Mouse (Mus musculus): ENCODE measurements at regions not wholly inside any gene's neighbourhood (a gene's known extent, or its start where the extent isn't known, plus 50 kb on each side); places are given as distances from the start of the nearest gene placed in this dataset.

GRCm38 (mm10) chr11:64600201-64601102 is 164.0 kb upstream of the F930015N05Rik start:
- ATAC-seq (no peak), DNase-seq (ENCODE audit: low read depth, low spot score) (peak; percentile 33)
- no peaks in the 10 kb centered on the region for H3K27me3 ChIP-seq
- no peak for TF ChIP-seq CTCF (IDR thresholded peaks at IDR 0.05)
- in situ Hi-C loops (cut with MboI; ENCODE audit: low pct_unique_long_range_greater_than_20kb), result no loop called here
- CTCF ChIA-PET, result interaction anchor here (1.5 to 2.3 kb wide), 2 partner anchors 10 to 15 kb away, joined by 7 read pairs; no protein-coding TSS in a partner anchor
- POLR2A ChIA-PET, result interaction anchor here (0.9 kb wide), 1 partner anchor 21 kb away, joined by 3 read pairs; no protein-coding TSS in a partner anchor

- POLR2A ChIA-PET, result no interaction called here
- DNase-seq (ENCODE audit: low read depth, low spot score), result no peak
- no peaks in the 10 kb centered on the region for H3K27me3 ChIP-seq
- in situ Hi-C loops (cut with MboI; ENCODE audit: low pct_unique_long_range_greater_than_20kb), result no loop called here
- no peak for ATAC-seq
- CTCF ChIA-PET, result no interaction called here
- TF ChIP-seq CTCF (IDR thresholded peaks at IDR 0.05), result no peak
Measured at GRCm38 (mm10) chr11:64609043-64609442, 172.6 kb upstream of the F930015N05Rik start.

DNA sequence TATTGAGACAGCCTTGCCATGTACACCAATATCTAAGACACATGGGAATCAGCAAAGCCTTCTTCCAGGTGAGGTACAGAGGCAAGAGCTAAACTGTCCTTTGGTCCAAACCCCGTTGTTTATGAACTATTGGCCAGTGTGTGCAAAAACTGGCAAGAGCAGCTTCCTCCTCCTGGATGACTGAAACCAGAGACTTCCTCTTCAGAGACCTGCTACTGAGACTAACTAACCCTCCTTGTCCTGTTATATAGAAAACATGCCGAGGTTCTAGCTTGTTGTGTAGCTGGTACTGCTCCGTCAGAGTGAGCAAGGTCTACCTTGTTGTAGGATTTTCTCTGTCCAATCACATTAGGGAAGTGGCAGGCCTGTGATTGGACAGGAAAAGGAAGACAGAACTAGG is 174.3 kb upstream of the F930015N05Rik start:
- in situ Hi-C loops (cut with MboI; ENCODE audit: low pct_unique_long_range_greater_than_20kb), result no loop called here
- DNase-seq (ENCODE audit: low read depth, low spot score), result no peak

DNA sequence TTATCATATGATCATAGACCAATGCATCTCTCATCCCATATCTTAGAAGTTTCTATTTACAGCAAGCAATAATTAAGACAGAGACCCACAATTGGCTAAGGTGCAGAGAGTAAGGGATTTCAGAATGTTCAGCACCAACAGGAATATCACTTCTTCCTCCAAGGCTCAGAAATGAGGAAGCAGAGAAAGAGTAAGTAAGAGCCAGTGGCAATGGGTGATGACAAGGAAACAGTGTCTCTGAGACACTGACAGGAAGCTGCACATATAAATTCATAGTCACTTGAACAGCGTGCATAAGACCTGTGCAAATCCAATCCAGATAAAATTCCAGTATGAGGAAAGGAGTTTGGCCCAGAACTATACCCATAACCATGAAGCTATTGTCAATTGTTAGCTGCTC is 178.7 kb upstream of the F930015N05Rik start:
- no peak for TF ChIP-seq CTCF (IDR thresholded peaks at IDR 0.05)
- in situ Hi-C loops (cut with MboI; ENCODE audit: low pct_unique_long_range_greater_than_20kb), result no loop called here
- ChIA-PET POLR2A (no interaction called here), CTCF (no interaction called here)
- DNase-seq (ENCODE audit: low read depth, low spot score) (no peak), ATAC-seq (no peak)
- H3K27me3 ChIP-seq, result no peaks in the 10 kb centered on the region

More for the DNA sequence above, 174.3 kb upstream of the F930015N05Rik start:
- ChIA-PET CTCF (interaction anchor here (1.3 to 2.1 kb wide), 2 partner anchors 8 to 10 kb away, joined by 3 to 7 read pairs; no protein-coding TSS in a partner anchor), POLR2A (no interaction called here)
- no peaks in the 10 kb centered on the region for H3K27me3 ChIP-seq
- no peak for TF ChIP-seq CTCF (IDR thresholded peaks at IDR 0.05)
- no peak for ATAC-seq

DNA sequence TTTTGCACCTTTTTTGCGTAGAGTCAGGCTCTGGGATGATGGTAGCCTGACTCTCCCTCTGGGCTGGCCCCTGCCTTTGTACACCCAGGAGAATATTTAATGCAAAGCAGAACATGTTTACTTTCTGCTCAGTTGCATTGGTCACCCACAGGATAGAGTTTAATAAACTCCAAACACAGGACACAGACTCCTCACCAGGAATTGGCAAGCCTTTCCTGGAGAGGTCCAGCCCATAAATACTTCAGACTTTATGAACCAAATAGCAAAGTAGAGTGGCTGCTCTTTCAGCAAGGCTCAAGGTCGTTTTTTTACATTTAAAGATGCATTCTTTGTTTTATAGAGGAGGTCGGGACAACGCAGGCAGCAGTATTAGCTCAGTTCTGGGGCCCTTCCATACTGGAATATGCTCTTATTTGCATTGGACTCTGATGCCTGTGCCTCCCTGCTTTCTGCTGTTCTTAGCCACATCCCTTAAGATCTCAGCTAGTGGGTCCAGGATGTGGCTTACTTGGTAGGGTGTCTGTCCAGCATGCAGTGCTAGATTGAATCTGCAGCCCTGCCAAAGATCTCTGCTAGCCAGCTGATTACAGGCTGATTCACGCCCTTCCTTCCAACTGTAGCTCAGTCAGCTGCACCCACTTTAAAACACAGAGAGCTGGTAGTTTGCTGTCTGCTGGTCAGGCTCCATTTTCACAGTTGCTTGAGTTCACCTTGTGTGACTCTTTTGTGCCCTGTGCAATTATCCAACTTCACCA is 182.4 kb upstream of the F930015N05Rik start:
- ChIA-PET POLR2A (no interaction called here), CTCF (interaction anchor here (1.0 to 1.3 kb wide), 2 partner anchors 99 to 142 kb away, joined by 3 read pairs; no protein-coding TSS in a partner anchor)
- H3K27me3 ChIP-seq, result no peaks in the 10 kb centered on the region
- ATAC-seq, result peak; percentile 96
- in situ Hi-C loops (cut with MboI; ENCODE audit: low pct_unique_long_range_greater_than_20kb), result no loop called here
- TF ChIP-seq CTCF (IDR thresholded peaks at IDR 0.05), result no peak
- DNase-seq (ENCODE audit: low read depth, low spot score), result peak; percentile 56

- CTCF ChIA-PET, result no interaction called here
- ATAC-seq (no peak), DNase-seq (ENCODE audit: low read depth, low spot score) (no peak)
- TF ChIP-seq CTCF (IDR thresholded peaks at IDR 0.05), result no peak
- H3K27me3 ChIP-seq, result no peaks in the 10 kb centered on the region
- in situ Hi-C loops (cut with MboI; ENCODE audit: low pct_unique_long_range_greater_than_20kb), result no loop called here
- POLR2A ChIA-PET, result no interaction called here
Measured at GRCm38 (mm10) chr11:64627180-64627579, 190.7 kb upstream of the F930015N05Rik start.

- ChIA-PET POLR2A (interaction anchor here (0.9 kb wide), 1 partner anchor 12 kb away, joined by 3 read pairs; no protein-coding TSS in a partner anchor), CTCF (interaction anchor here (1.0 to 3.4 kb wide), 3 partner anchors 9 to 17 kb away, joined by 3 to 7 read pairs (median 3); no protein-coding TSS in a partner anchor)
- no peak for TF ChIP-seq CTCF (IDR thresholded peaks at IDR 0.05)
- DNase-seq (ENCODE audit: low read depth, low spot score), result no peak
- H3K27me3 ChIP-seq, result no peaks in the 10 kb centered on the region
- in situ Hi-C loops (cut with MboI; ENCODE audit: low pct_unique_long_range_greater_than_20kb), result no loop called here
- ATAC-seq, result no peak
Measured at GRCm38 (mm10) chr11:64640947-64641346, 204.5 kb upstream of the F930015N05Rik start.

DNA sequence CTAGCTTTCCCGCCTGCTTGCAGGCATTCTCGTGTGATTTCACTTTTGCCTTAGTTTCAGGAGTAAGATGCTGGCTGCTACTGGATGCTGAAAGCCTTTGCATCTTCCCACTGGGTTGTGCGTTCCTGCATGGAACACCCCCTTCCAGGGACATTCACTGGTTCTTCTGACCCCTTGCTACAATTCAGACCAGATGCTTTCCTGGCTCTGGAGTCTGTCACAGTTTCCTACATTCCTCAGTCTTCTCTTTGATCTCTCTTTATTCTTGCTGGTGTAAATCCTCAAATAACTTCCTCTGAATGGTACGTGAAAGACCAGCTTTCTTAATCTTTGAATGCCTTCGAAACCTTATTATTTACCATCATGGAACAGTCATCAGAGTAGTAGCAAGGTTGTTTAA is 206.7 kb upstream of the F930015N05Rik start:
- DNase-seq (ENCODE audit: low read depth, low spot score) (no peak), ATAC-seq (no peak)
- in situ Hi-C loops (cut with MboI; ENCODE audit: low pct_unique_long_range_greater_than_20kb), result no loop called here
- TF ChIP-seq CTCF (IDR thresholded peaks at IDR 0.05), result no peak
- POLR2A ChIA-PET, result interaction anchor here (0.6 kb wide), 1 partner anchor 20 kb away, joined by 3 read pairs; no protein-coding TSS in a partner anchor
- CTCF ChIA-PET, result interaction anchor here (1.5 kb wide), 1 partner anchor 19 kb away, joined by 3 read pairs; no protein-coding TSS in a partner anchor
- no peaks in the 10 kb centered on the region for H3K27me3 ChIP-seq

DNA sequence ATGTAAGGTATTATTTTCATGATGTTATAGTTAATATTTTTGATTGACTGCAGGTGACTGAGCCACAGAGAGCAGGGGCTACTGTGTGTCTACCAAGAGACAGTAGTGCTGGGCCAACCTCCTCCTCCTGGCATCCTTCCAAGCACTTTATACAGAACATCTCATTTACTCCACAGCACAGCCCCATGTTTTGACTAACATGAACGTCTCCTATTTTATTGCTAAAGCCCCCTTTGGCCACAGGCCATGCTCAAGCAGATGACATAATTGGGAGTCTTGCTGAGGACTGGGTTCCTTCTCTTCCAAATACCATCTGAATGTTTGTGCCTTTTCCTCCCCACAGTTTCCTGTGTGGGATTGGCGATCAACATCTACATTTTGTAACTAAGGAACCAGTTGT is 211.5 kb upstream of the F930015N05Rik start:
- no peak for ATAC-seq
- POLR2A ChIA-PET, result no interaction called here
- no peaks in the 10 kb centered on the region for H3K27me3 ChIP-seq
- no peak for TF ChIP-seq CTCF (IDR thresholded peaks at IDR 0.05)
- DNase-seq (ENCODE audit: low read depth, low spot score), result no peak
- in situ Hi-C loops (cut with MboI; ENCODE audit: low pct_unique_long_range_greater_than_20kb), result no loop called here
- CTCF ChIA-PET, result no interaction called here

- in situ Hi-C loops (cut with MboI; ENCODE audit: low pct_unique_long_range_greater_than_20kb), result loop anchor here (5.0 kb wide), 1 partner anchor 148 kb away; no protein-coding TSS in a partner anchor
- DNase-seq (ENCODE audit: low read depth, low spot score) (no peak), ATAC-seq (no peak)
- no peak for TF ChIP-seq CTCF (IDR thresholded peaks at IDR 0.05)
- no peaks in the 10 kb centered on the region for H3K27me3 ChIP-seq
- CTCF ChIA-PET, result interaction anchor here (0.7 to 1.0 kb wide), 3 partner anchors 8 to 12 kb away, joined by 3 to 4 read pairs (median 3); no protein-coding TSS in a partner anchor
- POLR2A ChIA-PET, result no interaction called here
Measured at GRCm38 (mm10) chr11:64650571-64651282, 214.3 kb upstream of the F930015N05Rik start.

All from Patski (cell line).